Mouse (Mus musculus) 416B (cell line): ENCODE measurements at regions not wholly inside any gene's neighbourhood (a gene's known extent, or its start where the extent isn't known, plus 50 kb on each side); places are given as distances from the start of the nearest gene placed in this dataset.

Experiments
- DNase-seq: peaks from one replicate; pipeline ENCODE4 v3.0.0; 2011; ENCODE audit warnings: low read depth

- no peak for DNase-seq
These were observed 202.5 kb downstream of the Arhgef10l start for GRCm38 (mm10) chr4:140463296-140463695.

DNA sequence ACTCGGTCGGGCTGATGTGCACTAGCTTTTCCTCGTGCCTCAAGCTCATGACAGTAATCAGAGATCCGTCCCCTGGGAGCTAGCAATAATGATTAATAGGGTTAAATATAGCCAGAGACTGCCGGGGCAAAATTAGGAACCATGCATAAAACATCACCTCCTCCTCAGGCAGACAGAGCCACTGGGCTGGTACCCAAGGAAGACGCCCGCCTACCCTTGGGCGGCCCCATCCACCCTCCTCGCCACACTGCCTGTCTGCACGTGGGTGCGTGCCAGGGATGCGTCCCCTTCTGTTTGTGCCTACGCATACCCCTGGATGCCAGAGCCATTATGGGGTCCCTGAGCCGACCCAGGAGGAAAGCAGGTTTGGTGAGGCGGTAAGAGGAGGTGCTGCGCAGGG is 204.5 kb downstream of the Arhgef10l start:
- no peak for DNase-seq

- DNase-seq, result no peak
These were observed 202.5 kb upstream of the Igsf21 start for GRCm38 (mm10) chr4:140449062-140449461.

DNA sequence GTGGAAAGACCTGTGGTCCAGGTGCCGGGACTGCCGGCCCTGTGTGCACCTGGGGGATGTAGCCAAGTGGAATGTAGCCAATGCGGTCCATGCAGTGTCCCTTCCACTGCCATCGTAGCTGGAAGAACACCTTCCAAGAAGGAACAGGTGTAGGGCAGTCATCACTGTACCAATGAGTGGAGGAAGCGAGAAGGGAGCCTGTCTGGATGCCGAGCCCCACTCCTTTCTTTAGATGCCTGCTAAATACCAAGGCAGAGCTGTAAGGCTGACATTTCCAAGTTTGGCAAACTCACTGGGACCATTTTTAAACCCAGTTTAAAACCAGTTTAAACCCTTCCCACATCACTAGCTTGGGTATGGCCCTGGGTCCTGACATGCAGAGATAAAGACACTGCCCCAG is 199.9 kb upstream of the Igsf21 start:
- DNase-seq, result no peak

GRCm38 (mm10) chr4:140445931-140446330 is 199.3 kb upstream of the Igsf21 start:
- no peak for DNase-seq

DNA sequence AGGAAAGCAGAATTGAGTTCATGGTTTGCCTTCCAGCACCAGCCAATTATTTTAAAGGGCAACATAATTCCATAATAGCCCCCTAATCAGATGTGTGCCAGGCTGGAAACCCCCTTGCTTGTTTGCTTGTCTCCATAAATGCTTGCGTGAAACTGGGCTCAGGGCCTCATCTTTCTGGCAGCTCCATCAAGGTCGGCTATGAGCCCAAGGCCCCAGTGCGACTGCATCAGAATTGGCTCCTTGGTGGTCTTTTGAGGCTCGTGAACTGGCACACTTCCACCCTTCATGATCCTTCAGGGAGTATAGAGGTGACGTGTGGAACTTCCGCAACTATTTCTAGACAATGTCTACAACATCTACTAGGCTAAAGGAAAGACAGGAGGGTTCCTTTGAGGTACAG is 196.6 kb upstream of the Igsf21 start:
- DNase-seq, result no peak

GRCm38 (mm10) chr4:140441805-140442204 is 195.2 kb upstream of the Igsf21 start:
- DNase-seq, result no peak

GRCm38 (mm10) chr4:140439856-140440255 is 193.3 kb upstream of the Igsf21 start:
- DNase-seq, result peak; percentile 12

GRCm38 (mm10) chr4:140436030-140436429 is 189.4 kb upstream of the Igsf21 start:
- DNase-seq, result no peak

DNA sequence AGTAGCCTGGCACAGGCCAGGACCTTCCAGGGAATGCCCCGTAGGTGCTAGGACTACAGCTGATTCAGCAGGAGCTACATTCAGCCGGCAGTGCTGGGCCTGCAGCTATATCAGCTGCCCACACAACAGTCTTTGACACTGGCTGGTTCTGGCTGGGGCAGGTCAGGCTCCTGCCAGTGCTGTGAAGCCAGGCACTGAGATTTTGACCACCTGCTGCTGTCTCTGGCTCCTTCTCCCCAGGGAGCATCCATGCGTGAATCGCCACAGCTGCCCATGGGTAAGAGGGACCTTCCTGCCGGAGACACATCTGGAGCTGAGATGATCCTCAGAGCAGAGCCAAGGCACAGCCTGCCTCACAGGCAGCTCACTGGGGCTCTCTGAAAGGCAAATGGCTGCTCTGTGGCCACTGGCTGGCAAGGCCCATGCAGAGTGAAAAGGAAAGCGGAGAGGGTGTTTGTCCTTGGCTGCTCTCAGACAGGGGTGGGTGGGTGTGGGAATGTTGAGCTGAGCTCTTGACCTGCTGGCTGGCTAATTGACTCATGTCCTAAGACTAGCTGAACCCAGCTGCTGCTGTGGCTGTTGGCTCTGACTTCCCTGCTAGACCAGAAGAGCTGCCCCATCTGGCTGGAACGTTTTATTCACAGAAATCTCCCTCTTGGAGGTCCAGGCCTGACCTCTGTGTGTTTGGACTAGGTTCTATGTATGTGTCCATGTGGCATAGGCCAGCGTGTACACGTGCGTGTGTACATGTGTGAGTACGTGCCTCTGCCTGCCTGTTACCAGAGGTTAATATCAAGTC is 187.4 kb upstream of the Igsf21 start:
- DNase-seq, result no peak

GRCm38 (mm10) chr4:140432101-140432500 is 185.5 kb upstream of the Igsf21 start:
- no peak for DNase-seq

GRCm38 (mm10) chr4:140427039-140427438 is 180.5 kb upstream of the Igsf21 start:
- DNase-seq, result no peak

- DNase-seq, result no peak
These were observed 177.2 kb upstream of the Igsf21 start for GRCm38 (mm10) chr4:140423791-140424190.

DNA sequence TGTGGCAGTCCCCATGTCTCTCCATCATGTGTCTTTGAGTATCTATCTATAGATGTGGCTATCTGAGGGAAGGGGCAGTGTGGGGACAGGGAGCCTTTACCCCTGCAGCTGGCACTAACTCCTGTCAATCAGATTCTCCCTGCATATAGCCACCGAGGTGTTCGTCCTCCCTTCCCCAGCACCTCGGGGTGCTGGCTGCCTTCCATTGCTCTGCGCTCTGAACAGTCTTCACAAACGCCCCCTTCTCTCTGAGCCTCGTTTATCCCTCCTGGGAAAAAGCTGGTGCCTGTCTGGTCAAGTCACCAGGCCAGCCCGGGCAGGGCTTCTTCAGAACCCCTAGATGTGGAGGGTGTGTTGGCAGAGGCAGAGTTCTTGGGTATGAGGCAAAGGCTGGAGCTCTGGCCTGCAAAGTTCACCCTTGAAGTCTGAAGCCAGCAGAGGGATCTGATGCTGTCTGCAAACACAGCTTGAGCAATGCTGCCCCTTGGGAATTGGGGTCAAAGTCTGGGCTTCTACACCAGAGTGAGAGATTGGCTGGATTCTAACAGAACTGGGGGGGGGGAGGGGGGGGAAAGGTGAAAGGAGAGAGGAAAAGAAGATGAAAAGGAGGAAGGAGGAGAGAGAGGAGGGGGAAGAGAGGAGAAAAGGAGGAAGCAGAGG is 175.5 kb upstream of the Igsf21 start:
- DNase-seq, result no peak

DNA sequence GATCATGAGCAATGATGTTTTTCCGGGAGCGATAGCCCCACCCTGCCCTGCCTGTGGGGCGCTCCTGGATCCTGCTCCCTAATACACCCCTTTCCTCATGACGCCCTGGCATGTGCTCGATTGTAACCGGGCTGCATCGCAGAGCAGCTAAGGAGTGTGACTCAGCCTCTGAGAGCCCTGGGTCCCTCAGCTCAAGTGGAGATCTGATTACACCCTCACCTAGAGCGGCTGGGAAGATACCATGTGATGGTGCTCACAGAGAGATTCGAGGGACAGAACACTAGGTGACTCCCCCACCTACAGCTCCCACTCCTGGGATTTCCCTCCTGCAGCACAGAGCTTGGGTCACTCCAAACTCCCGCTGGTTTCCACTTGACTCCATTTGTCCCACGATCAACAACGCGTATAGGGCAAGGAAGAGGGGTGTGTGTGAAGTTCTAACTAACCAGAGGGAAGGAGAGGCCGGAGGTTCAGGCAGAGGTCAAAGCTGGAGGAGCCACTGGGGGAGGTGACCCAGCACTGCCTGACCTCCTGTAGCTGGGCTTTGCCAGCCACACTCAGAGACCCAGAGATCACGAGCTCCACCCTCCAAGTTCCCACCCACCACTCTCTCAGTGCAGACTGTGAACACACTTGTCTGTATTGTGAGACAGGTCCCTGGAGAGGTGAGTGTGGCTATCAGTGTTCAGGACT is 173.3 kb upstream of the Igsf21 start:
- DNase-seq, result no peak

DNA sequence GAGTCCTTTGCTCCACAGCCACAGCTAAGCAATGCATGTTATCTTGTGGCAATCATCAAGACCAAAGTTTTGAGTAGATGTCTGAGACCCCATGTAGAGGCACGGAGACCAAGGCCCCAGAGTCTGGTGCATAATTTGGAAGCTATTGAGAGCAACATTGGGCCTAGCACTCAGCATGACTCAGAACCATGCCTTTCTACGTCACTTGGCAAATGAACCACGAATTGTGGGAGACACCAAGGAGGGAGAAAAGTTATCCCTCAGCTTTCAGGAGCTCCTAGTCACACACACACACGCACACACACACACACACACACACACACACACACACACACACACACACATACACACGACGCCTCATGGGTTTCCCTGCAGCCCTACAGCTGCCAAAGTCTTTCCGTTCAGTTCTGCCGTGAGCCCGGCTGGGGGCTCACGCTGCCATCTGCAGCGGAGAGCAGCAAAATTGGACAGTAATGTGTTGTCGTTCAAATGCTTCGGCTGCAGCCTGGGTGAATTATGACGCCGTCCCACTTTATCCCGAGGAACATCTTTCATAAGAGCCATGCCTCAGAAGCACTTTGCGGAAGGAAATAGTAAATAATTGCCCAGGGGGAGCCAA is 165.8 kb upstream of the Igsf21 start:
- DNase-seq, result no peak

DNA sequence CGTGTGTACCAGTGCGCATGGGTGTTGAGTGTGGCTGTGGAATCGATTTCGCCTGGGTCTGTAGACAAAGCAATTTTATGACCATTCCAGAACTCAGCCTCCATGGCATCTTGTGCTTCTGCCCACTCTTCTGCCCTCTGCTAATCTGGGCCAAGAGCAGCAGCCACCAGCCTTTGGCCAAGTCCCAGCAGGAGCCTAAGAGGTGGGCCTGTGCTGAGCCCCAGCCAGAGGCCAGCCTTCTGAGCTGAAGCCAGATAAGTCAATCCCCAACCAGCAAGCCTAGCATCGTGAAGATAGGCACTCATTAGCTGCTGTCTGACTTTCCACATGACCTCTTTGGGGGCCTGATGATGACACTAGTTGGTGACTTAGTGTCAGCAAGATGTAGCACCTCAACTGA is 161.9 kb upstream of the Igsf21 start:
- DNase-seq, result no peak

GRCm38 (mm10) chr4:140406913-140407312 is 160.3 kb upstream of the Igsf21 start:
- no peak for DNase-seq

GRCm38 (mm10) chr4:140405993-140406881 is 159.7 kb upstream of the Igsf21 start:
- no peak for DNase-seq

- no peak for DNase-seq
These were observed 158.8 kb upstream of the Igsf21 start for GRCm38 (mm10) chr4:140405427-140405826.

- DNase-seq, result no peak
These were observed 156.5 kb upstream of the Igsf21 start for GRCm38 (mm10) chr4:140403128-140403527.

DNA sequence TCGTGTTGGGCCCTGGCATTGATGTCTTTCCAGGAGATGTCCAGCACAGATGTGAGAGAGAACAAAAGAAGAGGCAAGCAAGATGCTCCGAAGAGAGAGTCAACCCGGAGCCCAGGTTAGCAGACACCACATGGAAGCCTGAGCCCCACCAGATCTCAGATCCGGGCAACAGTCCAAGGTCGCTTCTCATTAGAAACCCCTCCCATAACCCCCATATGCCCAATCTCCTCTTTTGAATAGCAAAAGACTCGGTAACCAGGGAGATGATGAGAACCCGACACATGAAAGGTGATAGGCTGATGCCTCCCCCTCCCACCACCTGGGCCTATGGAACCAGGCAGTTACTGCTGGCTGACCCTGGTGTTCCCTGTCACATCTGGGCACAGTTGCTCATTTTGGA is 155.7 kb upstream of the Igsf21 start:
- DNase-seq, result no peak
